Mouse (Mus musculus): Measurements from ENCODE around the gene Dhx58. TPM values are rescaled to one million over a fixed set of nuclear protein-coding genes. Genes with fewer than 3 reads are reported as not detected.
A peak's percentile ranks its signal among the peaks of the same experiment; 100 is the strongest.

Dhx58 gene
- polyA plus RNA-seq, 1 experiment, result 27.3 TPM

DNA sequence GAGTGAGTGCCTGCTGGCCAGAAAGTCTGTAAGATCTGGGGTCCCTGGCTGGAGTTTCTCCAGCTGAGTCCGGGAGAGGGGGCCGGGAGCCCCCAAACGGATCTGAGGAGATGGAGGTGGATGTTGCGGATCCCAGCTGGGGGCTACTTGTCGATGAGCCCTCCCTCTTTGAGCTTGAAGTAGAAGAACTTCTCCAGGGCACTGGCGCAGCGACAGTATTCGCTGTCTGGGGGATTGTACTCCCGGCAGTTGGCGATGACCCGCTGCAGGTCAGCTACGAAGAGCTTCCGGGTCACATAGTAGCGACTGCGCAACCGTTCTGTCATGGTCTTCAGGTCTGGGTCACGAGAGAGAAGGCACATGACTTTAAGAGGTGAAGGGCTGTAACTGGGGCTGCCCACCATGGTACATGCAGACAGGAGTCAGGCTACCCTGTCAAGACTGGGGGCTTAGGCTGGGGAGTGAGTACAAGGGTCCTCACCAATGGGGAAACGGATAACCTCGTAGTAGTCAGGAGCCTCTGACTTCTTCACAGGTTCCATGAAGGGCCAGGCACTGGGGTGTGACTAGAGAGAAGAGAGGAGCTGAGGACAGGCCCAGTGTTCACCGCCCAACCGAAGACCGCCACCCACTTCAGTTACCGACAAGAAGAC is 1.1 kb upstream of the Dhx58 start:
- Histone ChIP-seq H3K27ac (ENCODE audit: control insufficient read depth, insufficient read depth, low read length) (no peak overlapping the region), H3K27me3 (ENCODE audit: control insufficient read depth, insufficient read depth, low read length) (no peaks in the 10 kb centered on the region), H3K4me1 (replicated peaks; ENCODE audit: control insufficient read depth, insufficient read depth, low read length) (peaks cover 16% of the 10 kb centered on the region), H3K36me3 (ENCODE audit: control insufficient read depth, insufficient read depth, low read length) (peaks cover 6% of the 10 kb centered on the region; the same call in 1 of the 2 replicates), H3K4me3 (ENCODE audit: control insufficient read depth, insufficient read depth, low read length) (no peak overlapping the region)
- no peak for DNase-seq
- WGBS, result 98% methylated on average over 23 of the region's 23 CpGs
- TF ChIP-seq CTCF (IDR thresholded peaks at IDR 0.05; ENCODE audit: borderline replicate concordance, control insufficient read depth, extremely low read depth, insufficient read depth, low read length, poor library complexity) (no peak), POLR2A (IDR thresholded peaks at IDR 0.05; ENCODE audit: control insufficient read depth, extremely low read depth, insufficient read depth, low read length, poor library complexity) (no peak)

DNA sequence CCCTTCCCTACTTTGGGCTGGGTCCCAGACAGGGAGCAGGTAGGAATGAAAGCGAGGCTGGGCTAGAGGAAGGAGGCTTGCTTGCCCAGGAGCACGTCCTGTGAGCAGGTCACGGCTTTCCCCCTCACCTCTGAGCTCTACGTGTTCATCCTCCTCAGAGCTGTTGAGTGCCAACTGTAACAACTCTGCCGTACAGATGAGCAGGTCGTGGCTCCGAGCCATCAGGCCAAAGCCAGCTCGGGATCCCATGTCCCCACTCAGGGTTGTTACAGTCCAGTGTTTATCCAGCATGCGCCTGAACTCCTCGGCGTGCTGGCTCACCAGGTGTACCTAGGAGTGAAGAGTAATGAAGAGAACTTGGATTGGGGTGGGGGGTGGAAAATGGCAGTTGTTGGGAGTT is 705 bp downstream of the Dhx58 start:
- 9% methylated on average over 11 of the region's 11 CpGs for WGBS
- H3K4me1 ChIP-seq (replicated peaks; ENCODE audit: control insufficient read depth, insufficient read depth, low read length), result peaks cover 16% of the 10 kb centered on the region
- TF ChIP-seq POLR2A (IDR thresholded peaks at IDR 0.05; ENCODE audit: control insufficient read depth, extremely low read depth, insufficient read depth, low read length, poor library complexity), result 0 out of 2 replicates have a peak, but pooled peaks have one; percentile 9
- no peak for TF ChIP-seq CTCF (IDR thresholded peaks at IDR 0.05; ENCODE audit: borderline replicate concordance, control insufficient read depth, extremely low read depth, insufficient read depth, low read length, poor library complexity)
- H3K36me3 ChIP-seq (ENCODE audit: control insufficient read depth, insufficient read depth, low read length), result peaks cover 6% of the 10 kb centered on the region; the same call in 1 of the 2 replicates
- H3K4me3 ChIP-seq (ENCODE audit: control insufficient read depth, insufficient read depth, low read length), result peak overlapping the region; percentile 48
- H3K27me3 ChIP-seq (ENCODE audit: control insufficient read depth, insufficient read depth, low read length), result no peaks in the 10 kb centered on the region
- no peak for DNase-seq
- no peak overlapping the region for H3K27ac ChIP-seq (ENCODE audit: control insufficient read depth, insufficient read depth, low read length)

DNA sequence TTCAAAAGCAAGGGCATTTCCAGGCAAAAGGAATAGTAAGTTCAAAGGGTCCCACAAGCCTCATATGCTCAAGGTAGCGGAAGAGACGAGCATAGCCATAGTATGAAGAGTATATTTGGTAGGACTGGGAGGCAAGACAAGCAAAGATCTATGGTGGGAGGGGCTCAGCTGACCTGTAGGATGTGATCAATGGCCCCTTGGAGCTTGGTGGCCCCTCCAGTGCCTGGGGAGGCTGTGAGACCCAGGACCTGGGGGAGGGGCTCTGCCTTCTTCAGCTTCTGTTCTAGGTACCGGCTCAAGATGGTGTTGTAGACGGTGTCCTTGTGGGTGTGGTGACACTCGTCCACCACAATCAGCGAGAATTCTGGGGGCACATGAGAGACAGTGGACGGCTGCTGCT is 1.2 kb downstream of the Dhx58 start:
- TF ChIP-seq POLR2A (IDR thresholded peaks at IDR 0.05; ENCODE audit: control insufficient read depth, extremely low read depth, insufficient read depth, low read length, poor library complexity) (no peak), CTCF (IDR thresholded peaks at IDR 0.05; ENCODE audit: borderline replicate concordance, control insufficient read depth, extremely low read depth, insufficient read depth, low read length, poor library complexity) (no peak)
- H3K4me3 ChIP-seq (ENCODE audit: control insufficient read depth, insufficient read depth, low read length), result peak overlapping the region; percentile 48
- H3K36me3 ChIP-seq (ENCODE audit: control insufficient read depth, insufficient read depth, low read length), result peaks cover 6% of the 10 kb centered on the region; the same call in 1 of the 2 replicates
- 5% methylated on average over 7 of the region's 7 CpGs for WGBS
- H3K27ac ChIP-seq (ENCODE audit: control insufficient read depth, insufficient read depth, low read length), result no peak overlapping the region
- DNase-seq, result no peak
- H3K4me1 ChIP-seq (replicated peaks; ENCODE audit: control insufficient read depth, insufficient read depth, low read length), result peaks cover 16% of the 10 kb centered on the region
- H3K27me3 ChIP-seq (ENCODE audit: control insufficient read depth, insufficient read depth, low read length), result no peaks in the 10 kb centered on the region

DNA sequence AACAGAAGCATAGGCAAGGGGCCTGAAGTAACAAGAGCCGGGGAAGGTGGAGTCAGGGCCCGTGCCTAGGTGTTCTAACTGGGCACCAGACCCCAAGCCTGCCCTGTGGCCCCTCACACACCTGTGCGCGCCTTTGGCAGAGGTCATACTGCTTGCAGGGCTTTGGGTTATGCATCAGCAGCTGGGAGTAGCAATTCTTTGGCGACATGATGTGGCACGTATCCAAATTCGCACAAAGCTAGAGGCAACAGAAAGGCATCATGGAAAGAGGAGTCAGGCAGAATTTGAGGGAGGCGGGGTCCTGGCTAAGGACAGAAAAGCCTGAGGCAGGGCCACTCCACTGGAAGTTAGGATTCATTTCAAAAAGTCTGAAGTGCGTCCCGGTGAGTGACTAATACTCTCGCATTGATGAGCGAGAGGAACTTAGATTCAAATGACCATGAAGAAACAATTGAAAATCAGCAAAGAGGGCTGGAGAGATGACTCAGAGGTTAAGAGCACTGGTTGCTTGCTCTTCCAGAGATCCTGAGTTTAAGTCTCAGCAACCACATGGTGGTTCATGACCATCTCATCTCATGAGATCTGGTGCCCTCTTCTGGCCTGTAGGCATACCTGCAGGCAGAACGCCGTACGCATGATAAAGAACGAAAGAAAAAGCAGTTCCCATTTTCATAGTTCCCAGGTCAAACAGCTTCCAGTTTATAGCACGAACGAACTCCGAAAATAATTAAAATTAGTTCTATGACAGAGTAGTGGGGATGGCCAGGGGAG is 1.8 kb downstream of the Dhx58 start:
- Histone ChIP-seq H3K36me3 (ENCODE audit: control insufficient read depth, insufficient read depth, low read length) (peaks cover 6% of the 10 kb centered on the region; the same call in 1 of the 2 replicates), H3K27ac (ENCODE audit: control insufficient read depth, insufficient read depth, low read length) (no peak overlapping the region), H3K4me3 (ENCODE audit: control insufficient read depth, insufficient read depth, low read length) (peak overlapping the region; percentile 48; the same call in 1 of the 2 replicates), H3K27me3 (ENCODE audit: control insufficient read depth, insufficient read depth, low read length) (no peaks in the 10 kb centered on the region), H3K4me1 (replicated peaks; ENCODE audit: control insufficient read depth, insufficient read depth, low read length) (peaks cover 16% of the 10 kb centered on the region)
- 59% methylated on average over 19 of the region's 19 CpGs for WGBS
- peak; percentile 64 for DNase-seq
- TF ChIP-seq POLR2A (IDR thresholded peaks at IDR 0.05; ENCODE audit: control insufficient read depth, extremely low read depth, insufficient read depth, low read length, poor library complexity) (no peak), CTCF (IDR thresholded peaks at IDR 0.05; ENCODE audit: borderline replicate concordance, control insufficient read depth, extremely low read depth, insufficient read depth, low read length, poor library complexity) (no peak)

DNA sequence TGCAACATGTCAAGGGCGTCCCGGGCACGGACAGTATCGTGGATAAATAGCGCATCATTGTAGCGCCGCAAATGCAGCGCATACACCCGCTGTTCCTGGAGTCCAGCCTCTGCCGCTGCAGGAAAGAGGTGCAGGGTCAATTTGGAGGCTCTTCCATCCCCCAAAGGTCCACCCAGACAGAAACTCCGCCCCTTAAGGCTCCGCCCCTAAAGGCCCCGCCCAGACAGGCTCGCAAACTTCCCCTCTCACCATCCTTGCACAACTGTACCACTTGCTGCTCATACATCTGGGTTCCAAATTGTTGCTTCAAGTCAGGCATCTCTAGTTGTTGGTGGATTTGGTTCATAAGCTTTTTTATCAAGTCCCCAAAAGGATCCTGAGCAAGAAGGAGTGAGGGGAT is 2.8 kb downstream of the Dhx58 start:
- WGBS, result 72% methylated on average over 14 of the region's 14 CpGs
- H3K36me3 ChIP-seq (ENCODE audit: control insufficient read depth, insufficient read depth, low read length), result peaks cover 6% of the 10 kb centered on the region; the same call in 1 of the 2 replicates
- DNase-seq, result no peak
- peaks cover 16% of the 10 kb centered on the region for H3K4me1 ChIP-seq (replicated peaks; ENCODE audit: control insufficient read depth, insufficient read depth, low read length)
- no peaks in the 10 kb centered on the region for H3K27me3 ChIP-seq (ENCODE audit: control insufficient read depth, insufficient read depth, low read length)
- TF ChIP-seq POLR2A (IDR thresholded peaks at IDR 0.05; ENCODE audit: control insufficient read depth, extremely low read depth, insufficient read depth, low read length, poor library complexity), result no peak
- TF ChIP-seq CTCF (IDR thresholded peaks at IDR 0.05; ENCODE audit: borderline replicate concordance, control insufficient read depth, extremely low read depth, insufficient read depth, low read length, poor library complexity), result no peak
- H3K4me3 ChIP-seq (ENCODE audit: control insufficient read depth, insufficient read depth, low read length), result no peak overlapping the region
- H3K27ac ChIP-seq (ENCODE audit: control insufficient read depth, insufficient read depth, low read length), result no peak overlapping the region

DNA sequence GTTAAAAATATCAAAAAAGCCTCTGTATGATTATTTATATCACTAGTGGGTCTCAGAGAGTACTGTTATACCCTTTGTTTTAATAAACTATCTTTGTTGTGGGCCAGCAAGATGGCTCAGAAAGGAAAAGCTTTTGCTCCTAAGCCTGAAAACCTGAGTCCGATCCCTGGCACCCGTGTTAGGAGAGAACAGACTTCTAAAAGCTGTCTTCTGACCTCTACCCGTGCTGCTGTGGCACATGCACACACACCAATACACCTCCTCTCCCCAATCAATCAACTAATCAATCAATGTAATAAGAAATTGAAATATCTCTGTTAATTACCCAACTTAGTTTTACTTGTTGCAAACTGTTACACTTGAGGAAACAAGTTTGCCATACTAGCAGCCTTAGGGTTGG is 3.4 kb downstream of the Dhx58 start:
- 95% methylated on average over 3 of the region's 3 CpGs for WGBS
- Histone ChIP-seq H3K4me1 (replicated peaks; ENCODE audit: control insufficient read depth, insufficient read depth, low read length) (peaks cover 16% of the 10 kb centered on the region), H3K27ac (ENCODE audit: control insufficient read depth, insufficient read depth, low read length) (no peak overlapping the region), H3K36me3 (ENCODE audit: control insufficient read depth, insufficient read depth, low read length) (peaks cover 6% of the 10 kb centered on the region; the same call in 1 of the 2 replicates), H3K27me3 (ENCODE audit: control insufficient read depth, insufficient read depth, low read length) (no peaks in the 10 kb centered on the region), H3K4me3 (ENCODE audit: control insufficient read depth, insufficient read depth, low read length) (no peak overlapping the region)
- DNase-seq, result no peak
- no peak for TF ChIP-seq POLR2A (IDR thresholded peaks at IDR 0.05; ENCODE audit: control insufficient read depth, extremely low read depth, insufficient read depth, low read length, poor library complexity)
- TF ChIP-seq CTCF (IDR thresholded peaks at IDR 0.05; ENCODE audit: borderline replicate concordance, control insufficient read depth, extremely low read depth, insufficient read depth, low read length, poor library complexity), result no peak
